Mouse (Mus musculus): ENCODE measurements around the gene Ip6k3. TPM values are rescaled to one million over a fixed set of nuclear protein-coding genes. Genes with fewer than 3 reads are reported as not detected.

Ip6k3 gene
- polyA plus RNA-seq, 1 experiment from 2014 or later = 0.13 TPM

- no peak overlapping the region for H3K9ac ChIP-seq (replicated peaks; ENCODE audit: low read depth, low read length)
- no peak overlapping the region for H3K4me2 ChIP-seq (replicated peaks; ENCODE audit: low read depth, low read length)
- no peaks in the 10 kb centered on the region for H3K9me3 ChIP-seq (ENCODE audit: control insufficient read depth, low read depth, low read length)
- H3K36me3 ChIP-seq (ENCODE audit: control insufficient read depth, insufficient read depth, low read length) = peaks cover 43% of the 10 kb centered on the region
- 45% methylated on average over 10 of the region's 10 CpGs for WGBS
- no peak overlapping the region for H3K4me3 ChIP-seq (ENCODE audit: low read depth, low read length)
- H3K4me1 ChIP-seq (ENCODE audit: control insufficient read depth, insufficient read depth, low read length) = no peaks in the 10 kb centered on the region
- peak; percentile 43 for ATAC-seq (ENCODE audit: insufficient number of reproducible peaks, insufficient read depth, low FRiP score, low read depth)
- H3K27ac ChIP-seq (ENCODE audit: low read length) = no peak overlapping the region
- H3K27me3 ChIP-seq (ENCODE audit: control insufficient read depth, insufficient read depth, low read length) = no peaks in the 10 kb centered on the region
These were observed 22.1 kb upstream of the Ip6k3 start for GRCm38 (mm10) chr17:27189640-27190216.

DNA sequence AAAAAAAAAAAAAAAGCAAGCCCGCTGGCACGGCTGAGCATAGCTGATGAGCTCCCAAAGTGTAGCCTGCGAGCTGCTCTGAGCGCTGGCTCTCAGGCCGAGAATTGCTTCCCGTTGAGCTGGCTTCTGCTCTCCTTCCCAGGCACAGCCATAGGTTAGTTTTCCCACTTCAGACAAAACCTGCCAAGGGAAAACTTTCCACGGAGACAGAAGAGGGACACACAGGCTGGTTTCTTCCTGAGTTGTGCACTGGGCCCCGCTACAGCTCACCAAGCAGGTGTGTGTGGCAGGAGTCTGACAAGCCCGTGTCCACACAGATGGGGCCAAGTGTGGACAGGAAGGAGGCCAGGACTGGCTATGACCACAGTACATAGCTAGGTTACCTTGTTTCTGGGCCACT is 21.3 kb upstream of the Ip6k3 start:
- ATAC-seq (ENCODE audit: insufficient number of reproducible peaks, insufficient read depth, low FRiP score, low read depth) = no peak
- WGBS = 74% methylated on average over 9 of the region's 9 CpGs

GRCm38 (mm10) chr17:27187059-27187458 is 19.5 kb upstream of the Ip6k3 start:
- Histone ChIP-seq H3K4me1 (ENCODE audit: control insufficient read depth, insufficient read depth, low read length) (no peaks in the 10 kb centered on the region), H3K27me3 (ENCODE audit: control insufficient read depth, insufficient read depth, low read length) (no peaks in the 10 kb centered on the region), H3K27ac (ENCODE audit: low read length) (no peak overlapping the region), H3K4me2 (replicated peaks; ENCODE audit: low read depth, low read length) (no peak overlapping the region), H3K36me3 (ENCODE audit: control insufficient read depth, insufficient read depth, low read length) (peaks cover 19% of the 10 kb centered on the region), H3K9me3 (ENCODE audit: control insufficient read depth, low read depth, low read length) (no peaks in the 10 kb centered on the region), H3K9ac (replicated peaks; ENCODE audit: low read depth, low read length) (no peak overlapping the region), H3K4me3 (ENCODE audit: low read depth, low read length) (no peak overlapping the region)
- ATAC-seq (ENCODE audit: insufficient number of reproducible peaks, insufficient read depth, low FRiP score, low read depth) = no peak
- 60% methylated on average over 5 of the region's 5 CpGs for WGBS

More for the DNA sequence above, 21.3 kb upstream of the Ip6k3 start:
- no peak overlapping the region for H3K4me3 ChIP-seq (ENCODE audit: low read depth, low read length)
- H3K27me3 ChIP-seq (ENCODE audit: control insufficient read depth, insufficient read depth, low read length) = no peaks in the 10 kb centered on the region
- no peak overlapping the region for H3K27ac ChIP-seq (ENCODE audit: low read length)
- H3K36me3 ChIP-seq (ENCODE audit: control insufficient read depth, insufficient read depth, low read length) = peaks cover 37% of the 10 kb centered on the region
- no peaks in the 10 kb centered on the region for H3K9me3 ChIP-seq (ENCODE audit: control insufficient read depth, low read depth, low read length)
- no peak overlapping the region for H3K9ac ChIP-seq (replicated peaks; ENCODE audit: low read depth, low read length)
- H3K4me1 ChIP-seq (ENCODE audit: control insufficient read depth, insufficient read depth, low read length) = no peaks in the 10 kb centered on the region
- H3K4me2 ChIP-seq (replicated peaks; ENCODE audit: low read depth, low read length) = no peak overlapping the region

GRCm38 (mm10) chr17:27186068-27186467 is 18.5 kb upstream of the Ip6k3 start:
- WGBS = 76% methylated on average over 3 of the region's 3 CpGs
- ATAC-seq (ENCODE audit: insufficient number of reproducible peaks, insufficient read depth, low FRiP score, low read depth) = no peak

GRCm38 (mm10) chr17:27183667-27184292 is 16.2 kb upstream of the Ip6k3 start:
- no peaks in the 10 kb centered on the region for H3K36me3 ChIP-seq (ENCODE audit: control insufficient read depth, insufficient read depth, low read length)
- no peak overlapping the region for H3K4me2 ChIP-seq (replicated peaks; ENCODE audit: low read depth, low read length)
- H3K4me3 ChIP-seq (ENCODE audit: low read depth, low read length) = no peak overlapping the region
- 80% methylated on average over 12 of the region's 12 CpGs for WGBS
- no peak overlapping the region for H3K9ac ChIP-seq (replicated peaks; ENCODE audit: low read depth, low read length)
- H3K27me3 ChIP-seq (ENCODE audit: control insufficient read depth, insufficient read depth, low read length) = no peaks in the 10 kb centered on the region
- H3K9me3 ChIP-seq (ENCODE audit: control insufficient read depth, low read depth, low read length) = no peaks in the 10 kb centered on the region
- H3K27ac ChIP-seq (ENCODE audit: low read length) = no peak overlapping the region
- no peaks in the 10 kb centered on the region for H3K4me1 ChIP-seq (ENCODE audit: control insufficient read depth, insufficient read depth, low read length)
- ATAC-seq (ENCODE audit: insufficient number of reproducible peaks, insufficient read depth, low FRiP score, low read depth) = no peak

More at GRCm38 (mm10) chr17:27186068-27186467, 18.5 kb upstream of the Ip6k3 start:
- H3K36me3 ChIP-seq (ENCODE audit: control insufficient read depth, insufficient read depth, low read length) = peaks cover 9% of the 10 kb centered on the region
- H3K4me3 ChIP-seq (ENCODE audit: low read depth, low read length) = no peak overlapping the region
- no peaks in the 10 kb centered on the region for H3K4me1 ChIP-seq (ENCODE audit: control insufficient read depth, insufficient read depth, low read length)
- no peak overlapping the region for H3K27ac ChIP-seq (ENCODE audit: low read length)
- H3K4me2 ChIP-seq (replicated peaks; ENCODE audit: low read depth, low read length) = no peak overlapping the region
- H3K9ac ChIP-seq (replicated peaks; ENCODE audit: low read depth, low read length) = no peak overlapping the region
- H3K9me3 ChIP-seq (ENCODE audit: control insufficient read depth, low read depth, low read length) = no peaks in the 10 kb centered on the region
- H3K27me3 ChIP-seq (ENCODE audit: control insufficient read depth, insufficient read depth, low read length) = no peaks in the 10 kb centered on the region

DNA sequence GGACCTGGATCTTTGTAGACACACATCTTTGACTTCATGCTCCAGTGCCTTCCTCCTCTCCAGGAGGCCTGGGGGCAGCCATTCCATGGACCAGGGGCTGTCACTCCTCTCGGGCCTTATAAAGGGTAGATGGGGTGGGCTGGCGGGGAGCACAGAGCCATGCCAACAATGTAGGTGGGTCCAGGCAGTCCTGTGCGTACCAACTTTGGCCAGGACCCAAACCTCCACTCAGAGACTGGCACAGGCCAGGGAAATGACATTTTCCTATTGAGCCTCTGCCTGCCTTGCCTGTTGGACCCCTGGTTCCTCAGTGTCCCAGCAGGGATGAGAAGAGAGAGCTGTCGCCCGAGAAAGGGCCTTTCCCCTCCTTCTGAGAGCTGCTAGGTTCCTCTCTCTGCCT is 14.8 kb upstream of the Ip6k3 start:
- Histone ChIP-seq H3K9me3 (ENCODE audit: control insufficient read depth, low read depth, low read length) (no peaks in the 10 kb centered on the region), H3K36me3 (ENCODE audit: control insufficient read depth, insufficient read depth, low read length) (no peaks in the 10 kb centered on the region), H3K4me1 (ENCODE audit: control insufficient read depth, insufficient read depth, low read length) (no peaks in the 10 kb centered on the region), H3K27ac (ENCODE audit: low read length) (no peak overlapping the region), H3K4me3 (ENCODE audit: low read depth, low read length) (no peak overlapping the region), H3K9ac (replicated peaks; ENCODE audit: low read depth, low read length) (no peak overlapping the region), H3K4me2 (replicated peaks; ENCODE audit: low read depth, low read length) (no peak overlapping the region), H3K27me3 (ENCODE audit: control insufficient read depth, insufficient read depth, low read length) (no peaks in the 10 kb centered on the region)
- WGBS = 77% methylated on average over 5 of the region's 5 CpGs
- no peak for ATAC-seq (ENCODE audit: insufficient number of reproducible peaks, insufficient read depth, low FRiP score, low read depth)

GRCm38 (mm10) chr17:27181666-27182065 is 14.1 kb upstream of the Ip6k3 start:
- Histone ChIP-seq H3K4me2 (replicated peaks; ENCODE audit: low read depth, low read length) (no peak overlapping the region), H3K9ac (replicated peaks; ENCODE audit: low read depth, low read length) (no peak overlapping the region), H3K4me3 (ENCODE audit: low read depth, low read length) (no peak overlapping the region), H3K4me1 (ENCODE audit: control insufficient read depth, insufficient read depth, low read length) (no peaks in the 10 kb centered on the region), H3K36me3 (ENCODE audit: control insufficient read depth, insufficient read depth, low read length) (no peaks in the 10 kb centered on the region), H3K9me3 (ENCODE audit: control insufficient read depth, low read depth, low read length) (no peaks in the 10 kb centered on the region), H3K27me3 (ENCODE audit: control insufficient read depth, insufficient read depth, low read length) (no peaks in the 10 kb centered on the region), H3K27ac (ENCODE audit: low read length) (no peak overlapping the region)
- ATAC-seq (ENCODE audit: insufficient number of reproducible peaks, insufficient read depth, low FRiP score, low read depth) = no peak
- WGBS = 32% methylated on average over 3 of the region's 3 CpGs

DNA sequence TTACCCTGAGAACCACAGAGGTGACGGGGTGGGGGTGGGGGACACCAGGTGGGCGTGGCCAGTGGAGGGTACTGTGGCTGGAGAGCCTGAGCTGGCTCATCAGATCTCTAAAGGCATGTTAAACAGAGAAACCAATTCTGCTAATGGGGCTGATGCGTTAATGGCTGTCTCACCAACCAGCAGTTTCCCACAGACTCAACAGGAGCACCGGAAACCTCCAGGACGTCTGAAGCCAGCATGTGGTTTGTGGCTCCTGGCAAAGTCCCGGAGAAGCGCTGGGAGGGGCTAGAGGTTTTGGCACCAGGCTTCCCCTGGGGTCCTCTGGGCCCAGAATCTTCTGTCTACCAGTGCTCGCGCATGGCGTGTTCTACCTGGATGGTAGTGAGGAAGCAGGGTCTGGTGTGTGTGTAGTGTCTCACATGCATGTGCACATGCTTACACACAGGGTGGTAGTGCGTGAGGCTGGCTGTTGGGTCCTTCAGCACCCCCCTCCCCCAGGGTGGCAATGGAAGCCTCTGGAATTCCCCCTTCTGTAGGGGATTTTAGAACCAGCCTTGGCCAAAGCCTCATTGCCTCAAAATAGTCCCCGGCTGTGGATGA is 12.2 kb upstream of the Ip6k3 start:
- H3K4me1 ChIP-seq (ENCODE audit: control insufficient read depth, insufficient read depth, low read length) = peaks cover 13% of the 10 kb centered on the region; the same call in 1 of the 2 replicates
- H3K27ac ChIP-seq (ENCODE audit: low read length) = no peak overlapping the region
- H3K9ac ChIP-seq (replicated peaks; ENCODE audit: low read depth, low read length) = no peak overlapping the region
- WGBS = 58% methylated on average over 12 of the region's 12 CpGs
- no peaks in the 10 kb centered on the region for H3K36me3 ChIP-seq (ENCODE audit: control insufficient read depth, insufficient read depth, low read length)
- no peak overlapping the region for H3K4me2 ChIP-seq (replicated peaks; ENCODE audit: low read depth, low read length)
- no peaks in the 10 kb centered on the region for H3K27me3 ChIP-seq (ENCODE audit: control insufficient read depth, insufficient read depth, low read length)
- no peaks in the 10 kb centered on the region for H3K9me3 ChIP-seq (ENCODE audit: control insufficient read depth, low read depth, low read length)
- no peak overlapping the region for H3K4me3 ChIP-seq (ENCODE audit: low read depth, low read length)
- no peak for ATAC-seq (ENCODE audit: insufficient number of reproducible peaks, insufficient read depth, low FRiP score, low read depth)

All from stomach, embryonic 14.5 days (tissue).